Mouse (Mus musculus): ENCODE measurements around the gene Lsm4.

The Lsm4 gene

DNA sequence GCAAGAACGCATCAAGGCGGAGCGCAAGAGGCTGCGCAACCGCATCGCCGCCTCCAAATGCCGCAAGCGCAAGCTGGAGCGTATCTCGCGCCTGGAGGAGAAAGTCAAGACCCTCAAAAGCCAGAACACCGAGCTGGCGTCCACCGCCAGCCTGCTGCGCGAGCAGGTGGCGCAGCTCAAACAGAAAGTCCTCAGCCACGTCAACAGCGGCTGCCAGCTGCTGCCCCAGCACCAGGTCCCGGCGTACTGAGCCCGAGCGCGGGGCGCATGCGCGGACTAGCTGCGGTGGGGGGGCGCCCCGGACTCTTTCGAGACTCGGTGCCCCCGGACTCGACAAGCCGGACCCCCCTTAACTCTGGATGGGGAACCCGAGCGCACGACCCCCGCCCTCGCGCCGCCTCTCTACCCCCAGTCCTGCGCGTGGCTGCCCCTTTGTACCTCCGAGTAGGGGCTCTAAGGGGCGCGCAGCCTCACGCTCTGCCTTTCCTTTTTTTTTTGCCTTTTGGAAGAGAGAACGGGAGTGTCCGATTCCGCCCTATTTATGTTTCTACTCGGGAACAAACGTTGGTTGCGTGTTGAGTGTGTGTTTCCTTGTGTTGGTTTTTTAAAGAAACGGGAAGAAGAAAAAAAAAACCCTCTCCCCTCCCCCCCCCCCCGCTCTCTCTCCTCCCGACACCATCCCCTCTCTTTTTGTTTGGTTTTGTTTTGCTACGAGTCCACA lies 26.9 kb downstream of the Lsm4 start:
- DNase-seq (ENCODE audit: low spot score in 2 of 2), result peak; percentile 80 to 81

DNA sequence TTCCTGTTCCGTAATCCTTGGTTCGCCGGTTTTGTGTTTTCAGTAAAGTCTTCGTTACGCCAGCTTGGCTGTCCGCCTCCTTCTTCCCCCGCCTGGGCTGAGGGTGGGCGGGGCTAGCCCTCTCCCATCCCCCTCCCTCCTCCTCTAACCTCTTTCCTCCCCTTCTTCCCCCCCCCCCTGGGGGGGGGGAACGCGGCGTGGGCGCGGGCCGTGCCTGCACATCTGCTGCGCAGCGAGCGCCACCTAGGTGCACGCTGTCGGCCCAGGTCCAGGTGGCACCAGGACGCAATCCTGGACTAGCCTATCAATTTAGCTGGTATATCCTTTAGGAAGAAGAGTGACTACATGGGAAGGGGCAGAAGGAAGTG lies 27.5 kb downstream of the Lsm4 start:
- peak; percentile 83 to 84 for DNase-seq (ENCODE audit: low spot score in 2 of 2)

DNA sequence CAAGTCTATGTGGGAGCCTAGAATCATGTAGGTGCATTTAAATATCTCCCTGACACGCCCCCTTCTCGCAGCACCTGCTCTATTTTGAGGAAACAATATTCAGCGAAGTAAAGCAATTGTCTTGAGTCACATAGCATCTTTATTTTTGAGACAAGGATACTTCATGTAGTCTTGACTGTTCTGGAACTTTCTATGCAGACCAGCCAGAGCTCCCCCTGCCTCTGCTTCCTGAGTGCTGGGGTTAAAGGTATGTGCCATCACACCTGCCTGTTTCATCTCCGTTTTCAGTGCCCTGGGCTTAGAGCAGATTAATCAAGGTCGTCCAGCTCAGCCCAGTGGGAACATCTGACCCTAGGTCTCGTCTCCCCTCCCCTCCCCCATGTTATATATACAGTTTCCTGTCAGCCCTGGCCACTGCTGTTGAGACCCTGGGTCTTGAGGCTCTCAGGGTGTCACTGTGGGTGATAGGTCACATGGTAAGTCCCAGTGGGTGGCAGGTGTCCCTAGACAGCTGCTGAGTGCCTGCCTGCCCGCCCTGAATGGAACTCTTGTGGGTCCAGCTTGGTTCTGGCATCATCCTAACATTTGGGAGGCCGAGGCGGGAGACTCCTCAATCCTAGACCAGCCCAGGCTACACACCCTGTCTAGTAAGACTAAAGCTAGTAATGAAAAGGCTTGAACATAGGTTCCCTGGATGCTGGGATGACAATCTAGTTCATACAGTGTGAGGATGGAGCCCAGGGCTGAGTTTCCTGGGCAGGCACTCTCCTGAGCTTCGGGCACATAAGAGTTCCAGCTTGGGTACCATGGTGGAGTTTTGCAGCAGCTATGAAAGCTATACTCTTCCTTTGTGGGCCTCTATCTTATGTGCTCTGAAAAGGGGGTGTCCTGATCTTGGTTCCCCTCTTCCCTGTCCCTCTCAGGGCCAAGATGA lies 28.3 kb downstream of the Lsm4 start:
- no peak for DNase-seq (ENCODE audit: low spot score in 2 of 2)

DNA sequence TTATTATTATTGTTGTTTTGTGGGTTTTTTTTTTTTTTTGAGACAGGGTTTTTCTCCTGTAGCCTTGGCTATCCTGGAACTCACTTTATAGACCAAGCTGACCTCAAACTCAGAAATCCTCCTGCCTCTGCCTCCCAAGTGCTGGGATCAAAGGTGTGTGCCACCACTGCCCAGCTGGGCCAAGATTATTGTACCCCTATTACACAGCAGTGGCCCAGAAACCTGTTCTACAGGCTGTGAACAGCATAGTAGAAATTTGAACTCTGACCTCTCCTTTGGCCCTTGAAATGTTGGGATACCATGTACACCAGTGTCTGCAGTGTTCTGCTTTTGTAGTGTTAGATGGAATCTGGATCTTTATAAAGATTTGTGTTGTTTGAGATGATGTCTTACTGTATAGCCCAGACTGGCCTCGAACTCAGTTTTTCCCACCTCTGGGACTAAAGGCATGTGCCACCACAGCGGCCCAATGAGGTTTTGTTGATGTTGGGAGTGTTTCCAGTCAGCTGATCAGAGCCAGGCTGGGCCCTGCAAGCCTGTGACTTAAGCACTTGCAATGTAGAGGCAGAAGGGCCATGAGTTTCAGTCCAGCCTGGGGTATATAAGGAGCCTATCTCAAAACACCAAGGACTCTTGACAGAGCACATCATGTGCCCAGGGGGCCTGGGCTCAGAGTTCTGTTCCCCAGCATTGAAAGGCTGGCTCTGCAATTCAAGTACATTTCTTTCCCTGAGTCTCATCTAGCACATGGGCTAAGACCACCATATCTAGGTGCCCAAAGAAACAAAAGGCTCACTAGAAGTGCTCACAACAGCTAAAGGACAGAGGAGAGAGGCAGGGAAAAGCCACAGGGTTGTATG lies 29.2 kb downstream of the Lsm4 start:
- no peak for DNase-seq (ENCODE audit: low spot score in 2 of 2)

DNA sequence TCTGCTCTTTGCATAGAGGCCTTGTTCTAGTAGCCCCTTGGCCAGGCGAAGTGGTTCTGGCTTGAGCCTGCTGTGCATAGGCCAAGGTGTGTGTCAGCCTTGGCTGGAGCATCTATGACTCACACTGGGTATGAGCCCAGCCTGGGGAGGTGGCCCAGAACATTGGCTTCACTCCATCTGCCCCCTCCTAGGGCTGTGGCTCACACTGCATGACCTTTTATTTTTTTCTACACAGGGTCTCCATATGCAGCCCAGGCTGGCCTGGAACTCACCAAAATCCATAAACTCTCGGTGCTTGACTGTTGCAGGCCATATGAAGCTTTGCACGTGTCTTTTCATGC lies 29.8 kb downstream of the Lsm4 start:
- DNase-seq (ENCODE audit: low spot score in 2 of 2), result no peak

DNA sequence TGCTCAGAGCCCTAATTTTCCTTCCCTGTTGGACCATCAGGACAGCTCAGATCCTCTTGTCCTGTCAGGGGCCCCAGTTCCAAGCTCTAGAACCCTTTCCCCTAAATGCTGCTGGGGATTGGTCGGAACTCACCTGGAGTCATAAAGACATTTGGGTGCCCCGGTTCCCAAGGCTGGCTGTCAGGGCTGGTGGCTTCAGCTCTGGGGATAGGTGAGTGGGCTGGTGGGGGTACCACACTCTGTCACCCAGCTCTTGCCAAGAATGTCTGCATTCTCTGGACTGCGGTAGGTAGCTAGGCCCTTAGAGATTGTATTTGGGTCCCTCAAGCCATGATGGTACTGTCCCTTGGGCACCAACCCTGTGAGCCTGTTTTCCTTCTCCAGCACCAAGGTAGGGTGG lies 30.2 kb downstream of the Lsm4 start, which contains the start of gene Iqcn:
Iqcn (plus strand) TSS at position 171 of the 400 bp plus-strand sequence.
- DNase-seq (ENCODE audit: low spot score in 2 of 2), result no peak

DNA sequence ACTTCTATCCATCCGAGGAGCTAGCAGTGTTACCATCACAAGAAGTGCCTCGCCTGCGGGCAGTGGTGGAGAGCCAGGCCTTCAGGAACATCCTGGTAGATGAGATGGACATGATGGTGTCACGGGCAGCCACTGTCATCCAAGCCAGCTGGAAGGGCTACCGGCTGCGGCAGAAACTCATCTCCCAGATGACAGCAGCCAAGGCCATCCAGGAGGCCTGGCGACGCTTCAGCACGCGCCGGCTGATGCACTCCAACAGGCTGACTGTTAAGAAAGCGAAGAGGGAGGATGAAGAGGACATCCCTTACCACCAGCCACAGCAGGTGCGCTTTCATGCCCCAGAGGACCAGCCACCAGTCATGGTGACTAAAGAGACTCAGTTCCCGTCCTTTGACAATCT lies 35.2 kb downstream of the Lsm4 start:
- DNase-seq (ENCODE audit: low spot score in 2 of 2), result no peak

DNA sequence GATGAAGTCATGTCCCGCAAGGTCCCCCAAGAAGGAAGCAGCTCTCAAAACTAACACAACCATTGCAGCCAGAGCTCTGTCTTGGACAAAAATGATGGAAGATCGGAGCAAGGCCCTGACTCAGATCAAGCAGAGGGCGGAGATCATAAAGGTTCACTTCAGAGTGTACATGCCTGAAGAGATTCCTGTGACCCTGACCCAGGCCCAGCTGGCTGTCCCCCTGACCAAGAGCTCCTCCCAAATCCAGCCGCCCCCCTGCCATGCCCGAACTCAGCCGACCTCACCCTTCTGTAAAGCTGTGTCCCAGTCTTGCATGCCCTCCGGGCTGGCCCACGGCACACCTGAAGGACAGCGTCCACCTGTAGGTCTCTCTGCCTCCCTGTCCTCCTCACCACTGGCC lies 36.7 kb downstream of the Lsm4 start:
- no peak for DNase-seq (ENCODE audit: low spot score in 2 of 2)

DNA sequence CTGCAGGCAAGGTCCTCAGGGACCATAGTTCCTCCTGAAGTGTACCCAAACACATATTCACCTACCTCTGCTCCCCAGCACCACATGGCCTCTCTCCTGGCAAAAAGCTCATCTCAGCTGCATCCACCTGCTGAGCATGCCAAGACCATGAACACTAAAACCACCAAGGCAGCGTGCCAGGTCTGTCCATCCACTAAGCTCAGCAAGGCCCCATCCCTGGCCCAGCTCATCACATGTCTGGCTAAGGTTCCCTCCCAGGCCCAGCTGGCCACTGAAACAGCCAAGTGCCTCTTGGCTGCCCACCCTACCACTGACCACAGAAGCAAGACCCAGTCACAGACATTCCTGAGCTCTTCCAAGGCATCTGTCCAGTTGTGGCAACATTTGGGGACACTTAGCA lies 37.2 kb downstream of the Lsm4 start:
- no peak for DNase-seq (ENCODE audit: low spot score in 2 of 2)

DNA sequence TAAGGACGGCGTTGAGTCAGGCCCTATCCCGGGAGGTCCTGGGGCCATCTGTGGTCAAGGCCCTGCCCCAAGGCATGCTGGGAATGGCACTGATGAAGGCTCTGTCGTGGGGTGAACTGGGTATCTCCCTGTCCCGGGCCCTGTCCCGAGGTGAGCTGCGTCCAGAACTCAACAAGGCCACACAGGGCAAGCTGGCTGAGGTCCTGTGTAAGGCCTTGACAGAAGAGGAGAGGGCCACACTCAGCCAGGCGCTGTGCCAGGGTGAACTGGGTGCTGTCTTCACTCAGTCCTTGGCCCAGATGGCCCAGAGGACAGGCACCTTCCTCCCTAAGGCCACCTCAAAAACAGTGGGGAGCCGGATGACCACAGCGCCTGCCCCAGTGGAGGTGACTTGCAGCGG lies 38.0 kb downstream of the Lsm4 start:
- no peak for DNase-seq (ENCODE audit: low spot score in 2 of 2)

DNA sequence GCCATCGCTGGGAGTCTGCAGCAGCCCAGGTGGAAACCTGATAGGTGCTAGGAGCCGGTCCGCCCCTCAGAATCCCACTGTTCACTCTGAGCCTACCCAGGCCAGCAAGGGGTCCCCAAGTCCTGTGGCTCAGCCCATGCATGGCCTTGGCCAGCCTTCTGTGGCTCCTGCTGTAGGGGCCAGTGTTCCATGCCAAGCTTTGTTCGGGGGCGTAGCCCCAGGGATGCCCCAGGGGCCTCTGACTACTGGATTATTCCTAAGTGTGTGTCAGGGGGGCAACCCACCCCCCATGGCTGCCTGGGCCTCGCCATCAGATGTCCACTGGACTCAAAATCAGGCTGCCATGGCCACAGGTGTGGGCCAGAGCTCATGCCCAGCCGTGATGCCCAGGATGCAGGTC lies 40.9 kb downstream of the Lsm4 start:
- DNase-seq (ENCODE audit: low spot score in 2 of 2), result no peak

DNA sequence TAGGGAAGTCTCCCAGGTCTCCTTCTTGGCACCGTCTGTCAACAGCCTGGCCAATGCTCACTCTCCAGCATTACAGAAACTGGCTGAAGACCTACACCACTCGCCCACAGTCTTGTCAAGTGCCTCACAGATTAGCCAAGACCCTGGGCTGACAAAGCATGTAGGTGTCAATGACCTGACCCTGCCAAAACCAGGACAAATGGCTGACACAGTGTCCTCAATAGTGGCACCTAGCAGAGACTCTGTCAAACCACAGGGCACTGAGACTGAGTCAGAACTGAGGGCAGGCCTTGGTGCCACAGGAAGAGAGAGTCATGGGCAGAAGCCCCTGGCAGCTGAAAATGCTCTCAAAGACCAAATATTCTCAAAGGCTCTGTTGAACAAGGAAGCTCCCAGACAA lies 42.0 kb downstream of the Lsm4 start:
- DNase-seq (ENCODE audit: low spot score in 2 of 2), result no peak

DNA sequence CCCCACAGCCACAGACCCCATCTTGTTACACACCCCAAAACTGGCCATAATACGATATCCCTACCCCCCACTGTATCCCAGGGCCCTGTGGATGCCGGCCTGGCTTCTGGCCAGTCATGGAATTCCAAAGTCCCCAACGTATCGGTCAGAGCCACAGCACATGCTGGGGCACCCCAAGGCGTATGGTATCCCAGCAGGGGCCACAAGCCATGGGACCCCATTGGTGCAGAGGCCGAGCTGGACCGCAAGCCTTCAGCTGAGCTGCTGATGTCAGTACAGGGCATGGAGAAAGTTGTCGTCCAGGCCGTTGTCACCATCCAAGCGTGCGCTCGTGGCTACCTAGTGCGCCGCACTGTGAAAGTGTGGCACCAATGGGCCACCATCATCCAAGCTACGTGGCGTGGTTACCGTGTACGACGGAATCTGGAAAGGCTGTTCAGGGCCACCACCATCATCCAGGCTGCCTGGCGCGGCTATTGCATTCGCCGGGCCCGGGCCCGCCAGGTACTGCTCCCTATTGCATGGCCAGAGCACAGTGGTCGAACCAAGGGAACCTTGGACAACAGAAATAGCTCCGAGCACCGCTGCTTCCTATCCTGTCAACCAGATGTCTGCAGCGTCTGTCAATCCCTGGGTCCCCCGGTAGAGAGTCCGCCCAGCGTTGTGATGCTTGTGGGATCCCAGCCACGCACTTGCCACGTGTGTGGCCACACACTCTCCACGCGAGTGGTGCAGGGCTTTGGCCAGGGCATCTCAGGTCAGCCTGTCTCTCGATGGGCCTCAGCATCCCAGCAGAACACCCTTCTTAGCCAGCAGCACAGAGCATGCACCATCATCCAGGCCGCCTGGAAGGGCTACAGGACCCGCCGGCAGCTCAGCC lies 43.7 kb downstream of the Lsm4 start:
- DNase-seq (ENCODE audit: low spot score in 2 of 2), result no peak

DNA sequence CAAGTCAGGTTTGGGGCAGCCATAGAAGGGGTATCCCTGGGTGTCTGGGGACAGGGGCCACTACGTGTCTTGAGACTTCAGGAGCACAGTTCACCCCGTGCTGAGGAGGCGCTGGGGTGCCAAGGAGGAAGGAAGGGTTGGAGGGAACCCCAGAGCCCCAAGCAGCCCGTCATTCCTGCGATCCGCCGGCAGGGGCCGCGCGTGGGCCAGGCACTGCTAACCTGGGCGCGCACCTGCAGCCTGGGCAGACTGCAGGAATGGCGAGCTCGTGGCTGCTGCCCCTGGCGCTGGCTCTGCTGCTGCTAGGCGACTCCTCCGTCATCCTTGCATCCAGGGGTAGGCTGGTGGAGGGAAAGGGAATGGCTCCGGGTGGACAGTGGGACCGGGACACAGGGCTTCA lies 45.2 kb downstream of the Lsm4 start, which contains the start of gene Gm3336:
Gm3336 (plus strand) TSS at position 247 of the 400 bp plus-strand sequence.
- no peak for DNase-seq (ENCODE audit: low spot score in 2 of 2)

DNA sequence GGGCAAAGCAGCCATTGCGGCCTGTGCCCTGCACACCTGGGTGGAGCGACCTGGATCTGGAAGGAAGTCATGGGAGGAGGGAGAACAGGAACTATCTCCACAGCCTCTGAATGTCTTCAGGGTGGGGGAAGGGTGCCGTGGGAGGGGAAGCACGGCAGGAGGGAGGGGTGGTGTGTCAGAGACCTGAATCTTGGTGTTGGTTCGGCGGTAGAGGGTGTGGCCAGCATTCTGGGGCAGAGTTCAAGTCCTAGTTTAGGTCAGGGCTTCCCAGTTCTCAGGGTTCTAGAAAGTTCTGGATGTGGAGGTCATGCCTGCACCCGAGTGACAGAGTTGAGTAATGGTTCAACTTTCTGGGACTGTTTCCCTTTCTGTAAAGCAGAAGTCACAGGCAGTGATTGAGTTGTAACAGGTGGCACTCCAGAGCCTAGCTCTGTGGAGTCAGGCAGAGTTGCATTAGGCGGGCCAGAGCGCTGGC lies 46.8 kb downstream of the Lsm4 start:
- no peak for DNase-seq (ENCODE audit: low spot score in 2 of 2)

DNA sequence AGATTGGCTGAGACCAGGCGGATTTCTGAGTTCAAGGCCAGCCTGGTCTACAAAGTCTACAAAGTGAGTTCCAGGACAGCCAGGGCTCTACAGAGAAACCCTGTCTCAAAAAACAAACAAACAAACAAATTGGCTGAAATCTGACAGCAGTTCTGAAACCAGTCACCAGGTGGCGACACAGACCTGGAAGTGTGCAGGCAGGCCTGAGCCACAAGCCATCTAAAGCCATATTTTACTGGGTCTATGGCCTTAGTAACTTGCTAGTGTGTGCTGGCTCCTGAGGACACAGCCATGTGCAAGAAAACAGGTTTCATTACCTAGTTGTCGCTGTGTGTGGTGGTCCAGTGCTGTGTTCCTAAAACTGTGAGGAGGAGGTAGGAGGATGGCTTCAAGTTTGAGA lies 47.7 kb downstream of the Lsm4 start:
- peak in 1 of 2 experiments; percentile 73 for DNase-seq (ENCODE audit: low spot score in 2 of 2)

DNA sequence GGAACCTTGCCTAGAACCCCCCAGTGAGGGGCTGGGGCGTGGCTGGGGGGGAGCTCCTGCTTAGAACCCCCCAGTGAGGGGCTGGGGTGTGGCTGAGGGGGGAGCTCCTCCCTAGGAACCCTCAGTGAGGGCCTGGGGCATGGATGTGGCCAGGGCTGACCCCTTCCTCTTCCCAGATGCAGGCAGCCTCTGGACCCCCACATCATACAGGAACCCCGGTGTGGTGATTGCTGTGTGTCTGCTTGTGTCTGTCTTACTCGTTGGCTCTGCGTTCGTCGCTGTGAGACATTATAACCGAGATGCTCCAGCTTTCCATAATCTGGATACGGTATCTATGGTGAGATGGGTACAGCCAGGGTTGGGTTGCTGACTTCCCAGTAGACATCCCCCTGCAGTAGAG lies 48.6 kb downstream of the Lsm4 start:
- no peak for DNase-seq (ENCODE audit: low spot score in 2 of 2)

DNA sequence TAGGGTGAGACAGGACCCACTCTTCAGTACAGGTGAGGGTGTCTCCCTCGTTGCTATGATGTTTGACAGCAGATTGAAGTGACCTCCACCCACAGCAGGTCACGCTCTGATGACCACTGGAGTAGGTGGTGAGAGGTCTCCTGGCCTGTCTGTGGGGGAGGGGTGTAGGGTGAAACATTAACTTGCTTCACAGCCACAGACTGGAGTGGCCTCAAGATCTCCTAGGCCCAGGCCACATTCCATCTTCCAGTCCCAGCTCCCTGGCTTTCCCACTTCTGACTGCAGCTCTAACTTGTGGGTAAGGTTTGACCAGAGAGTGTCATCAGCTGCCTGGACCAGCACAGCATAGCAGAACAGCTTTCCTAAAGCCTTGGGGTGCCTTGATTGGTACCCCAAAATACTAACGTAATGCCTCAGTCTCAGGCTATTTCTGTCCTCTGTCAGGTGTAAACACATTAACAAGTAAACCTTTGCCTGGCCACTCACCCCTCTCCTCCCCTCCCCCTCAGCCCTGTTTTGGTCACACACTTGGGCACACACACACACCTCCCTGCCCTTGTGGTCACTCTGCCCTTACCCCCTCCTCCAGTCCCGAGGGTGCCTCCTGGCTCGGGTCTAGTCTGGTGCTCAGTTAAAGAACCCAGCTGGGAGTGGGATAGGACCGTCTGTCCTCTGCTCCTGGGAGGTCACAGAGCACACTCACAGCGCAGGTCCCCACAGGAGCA lies 50.6 kb downstream of the Lsm4 start, which contains the start of gene Pde4c:
Pde4c (plus strand) TSS at position 235 of the 725 bp plus-strand sequence.
- DNase-seq (ENCODE audit: low spot score in 2 of 2), result no peak

DNA sequence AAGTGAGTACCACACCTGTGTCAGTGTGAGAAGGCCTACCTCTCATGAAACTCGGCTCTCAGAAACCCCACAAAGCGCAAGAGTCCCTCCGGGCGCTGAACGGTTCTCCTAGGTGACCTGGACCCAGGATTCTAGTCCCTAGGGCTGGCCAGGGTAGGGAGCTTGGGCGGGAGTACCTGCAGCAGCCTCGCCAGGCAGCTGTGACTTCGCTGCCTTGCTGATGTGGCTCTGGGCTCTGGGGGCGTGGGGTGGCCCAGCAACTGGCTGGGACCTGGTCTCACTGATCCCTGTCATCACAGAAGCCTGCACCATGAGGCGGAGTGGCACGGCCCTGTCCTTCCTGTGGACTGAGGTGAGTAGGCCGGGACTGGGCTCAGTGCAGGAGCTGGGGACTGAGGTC lies 51.2 kb downstream of the Lsm4 start:
- no peak for DNase-seq (ENCODE audit: low spot score in 2 of 2)

DNA sequence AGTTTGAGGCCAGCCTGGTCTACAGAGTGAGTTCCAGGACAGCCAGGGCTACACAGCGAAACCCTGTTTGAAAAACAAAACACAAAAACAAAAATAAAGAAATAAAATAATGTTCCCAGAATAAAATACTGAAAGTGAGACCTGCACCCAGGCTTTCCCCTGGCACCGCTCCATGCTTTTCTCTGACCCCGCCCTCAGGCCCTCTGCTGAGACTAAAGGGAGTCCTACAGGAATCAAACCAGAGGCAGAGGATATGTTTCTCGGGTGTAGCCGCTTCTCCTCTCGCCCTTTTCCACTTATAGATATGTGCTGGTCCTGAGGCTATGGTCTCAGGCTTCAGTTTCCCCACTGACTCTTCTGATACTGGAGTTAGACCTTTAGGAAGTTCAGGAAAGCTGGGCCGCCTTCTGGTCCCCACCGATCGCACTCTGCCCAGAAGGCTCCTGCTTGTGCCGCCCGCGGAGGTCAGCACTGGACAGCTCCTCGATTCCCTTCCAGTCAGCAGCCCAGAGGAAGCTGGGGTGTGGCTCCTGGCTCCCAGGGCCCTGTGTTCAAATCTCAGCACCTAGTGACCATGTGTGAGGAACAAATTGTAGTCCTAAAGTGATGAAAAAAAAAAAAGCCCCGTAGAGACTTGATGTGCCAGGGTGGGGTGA lies 52.9 kb downstream of the Lsm4 start:
- no peak for DNase-seq (ENCODE audit: low spot score in 2 of 2)

All from frontal cortex, postnatal 10 days (tissue).